Mouse (Mus musculus): ENCODE measurements around the gene Olfr876.
A peak's percentile ranks its signal among the peaks of the same experiment; 100 is the strongest.
"Not testable (repeated sequence)": the region's sequence is repeated elsewhere in the genome, so short reads cannot be mapped to it uniquely, and the experiment has no call there.

The Olfr876 gene

DNA sequence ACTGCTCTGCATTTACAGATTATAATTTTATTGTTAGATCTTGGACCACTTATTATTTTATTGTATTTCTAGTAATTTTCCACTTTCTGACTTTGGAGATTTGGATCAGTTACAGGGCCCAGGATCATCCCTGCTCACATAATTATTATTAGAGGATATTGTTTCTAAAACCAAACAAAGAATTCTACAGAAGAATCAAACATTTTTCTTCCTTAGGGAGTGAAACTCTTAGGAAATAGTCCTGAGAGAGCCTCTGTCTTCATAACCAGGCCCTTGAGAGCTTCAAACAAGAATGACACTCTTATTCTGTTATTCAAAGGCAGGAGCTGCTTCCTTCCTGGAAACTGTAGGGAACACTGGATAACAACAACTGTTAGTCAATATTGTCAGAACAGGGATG lies at the start of gene Olfr876:
Gene Olfr876, plus strand, starts transcription at position 301 of the 400 bp plus-strand sequence.
- no peak for DNase-seq (ENCODE audit: low read depth, low spot score)

DNA sequence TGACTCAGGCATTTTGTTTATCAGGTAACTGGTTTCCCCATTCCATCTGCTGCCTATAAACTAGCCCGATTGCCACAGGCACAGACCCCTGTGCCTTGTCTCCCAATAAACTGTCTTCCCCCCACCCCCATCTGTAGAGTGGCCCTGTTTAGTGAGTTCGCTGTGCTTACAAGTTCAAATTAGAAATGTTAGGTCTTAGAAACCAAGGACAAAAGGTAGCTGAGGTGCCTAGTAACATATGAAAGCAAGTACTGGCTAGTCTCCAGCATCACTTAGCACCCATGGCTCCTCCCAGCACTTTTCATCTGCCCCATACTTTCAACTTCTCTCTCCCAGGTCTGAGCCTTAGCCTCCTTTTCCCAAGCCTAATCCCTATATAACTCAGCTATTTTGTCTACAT lies 41.1 kb upstream of the Olfr876 start:
- DNase-seq (ENCODE audit: low read depth, low spot score), result no peak

DNA sequence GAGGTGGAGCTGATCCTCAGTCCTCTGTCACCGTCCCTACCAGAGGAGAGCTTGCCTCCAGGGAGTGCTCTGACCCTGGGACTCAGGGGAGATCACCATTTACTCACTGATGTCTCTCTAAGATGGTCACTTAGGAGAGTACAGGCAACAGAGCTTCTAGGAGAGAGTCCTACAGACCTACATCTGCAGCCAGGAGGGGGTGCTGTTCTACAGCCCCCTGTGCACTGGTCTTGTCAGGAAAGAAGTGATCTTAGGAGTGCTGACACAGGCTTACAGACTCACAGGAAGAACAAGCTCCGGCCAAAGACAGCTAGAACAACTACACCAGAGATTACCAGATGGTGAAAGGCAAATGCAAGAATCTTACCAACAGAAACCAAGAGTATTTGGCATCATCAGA lies 40.3 kb upstream of the Olfr876 start:
- peak; percentile 24 for DNase-seq (ENCODE audit: low read depth, low spot score)

DNA sequence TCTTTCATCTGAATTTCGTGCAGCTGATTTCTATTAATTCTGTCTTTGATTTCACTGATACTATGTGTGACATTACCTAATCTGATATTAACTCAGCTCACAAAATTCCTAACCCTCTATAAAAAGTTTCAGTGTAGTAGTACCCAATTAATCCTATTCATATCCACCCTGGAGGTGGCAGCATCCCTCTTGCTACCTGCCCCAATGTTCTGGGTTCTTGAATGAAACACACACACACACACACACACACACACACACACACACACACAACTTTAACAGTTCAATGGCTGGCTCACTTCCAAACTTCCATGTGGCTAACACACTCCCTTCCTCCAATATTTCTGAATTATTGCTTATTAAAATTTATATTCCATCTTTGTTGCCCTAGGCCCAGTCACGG lies 32.2 kb upstream of the Olfr876 start:
- no peak for DNase-seq (ENCODE audit: low read depth, low spot score)

DNA sequence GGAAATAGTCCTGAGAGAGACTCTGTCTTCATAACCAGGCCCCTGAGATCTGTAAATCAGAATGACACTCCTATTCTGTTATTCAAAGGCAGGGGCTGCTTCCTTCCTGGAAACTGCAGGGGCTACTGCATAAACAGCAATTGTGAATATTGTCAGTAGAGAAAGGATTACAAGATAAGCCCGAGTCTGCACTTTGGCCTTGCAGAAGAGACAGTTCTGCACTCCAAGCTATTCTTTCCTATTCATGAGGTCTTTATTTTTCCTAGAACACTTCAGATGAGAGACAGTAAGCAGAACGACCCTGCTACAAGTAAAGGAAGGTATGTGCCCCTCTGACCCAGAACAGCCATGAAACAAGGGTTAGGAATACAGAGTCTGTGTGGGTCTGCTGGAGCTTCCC lies 31.1 kb upstream of the Olfr876 start, which contains the start of gene Olfr875:
Gene Olfr875, plus strand, starts transcription at position 99 of the 400 bp plus-strand sequence.
- no peak for DNase-seq (ENCODE audit: low read depth, low spot score)

DNA sequence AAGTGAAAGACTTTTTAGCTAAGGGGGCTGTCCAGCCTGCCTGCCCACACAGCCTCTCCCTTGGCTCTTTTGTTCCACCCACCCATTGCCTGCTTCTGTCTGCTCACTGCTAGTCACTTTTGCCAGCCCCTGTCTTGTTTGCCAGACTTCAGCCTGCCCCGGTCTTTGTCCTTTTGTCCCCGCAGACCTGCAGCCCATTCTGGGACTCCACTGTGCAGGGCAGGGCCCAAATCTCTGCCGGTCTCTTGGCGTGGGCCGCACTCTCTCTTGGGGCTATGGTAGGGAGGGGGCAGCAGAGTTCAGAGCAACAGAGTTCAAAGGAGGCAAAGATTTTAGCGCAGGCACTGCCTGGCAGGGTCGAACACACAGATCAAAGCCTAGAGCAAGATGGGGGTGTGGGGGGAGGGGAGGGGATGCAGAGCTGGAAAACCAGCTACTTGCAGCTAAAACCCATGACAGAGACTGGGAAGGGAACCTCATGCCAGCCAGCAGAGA lies 20.0 kb upstream of the Olfr876 start:
- DNase-seq (ENCODE audit: low read depth, low spot score), result no peak

DNA sequence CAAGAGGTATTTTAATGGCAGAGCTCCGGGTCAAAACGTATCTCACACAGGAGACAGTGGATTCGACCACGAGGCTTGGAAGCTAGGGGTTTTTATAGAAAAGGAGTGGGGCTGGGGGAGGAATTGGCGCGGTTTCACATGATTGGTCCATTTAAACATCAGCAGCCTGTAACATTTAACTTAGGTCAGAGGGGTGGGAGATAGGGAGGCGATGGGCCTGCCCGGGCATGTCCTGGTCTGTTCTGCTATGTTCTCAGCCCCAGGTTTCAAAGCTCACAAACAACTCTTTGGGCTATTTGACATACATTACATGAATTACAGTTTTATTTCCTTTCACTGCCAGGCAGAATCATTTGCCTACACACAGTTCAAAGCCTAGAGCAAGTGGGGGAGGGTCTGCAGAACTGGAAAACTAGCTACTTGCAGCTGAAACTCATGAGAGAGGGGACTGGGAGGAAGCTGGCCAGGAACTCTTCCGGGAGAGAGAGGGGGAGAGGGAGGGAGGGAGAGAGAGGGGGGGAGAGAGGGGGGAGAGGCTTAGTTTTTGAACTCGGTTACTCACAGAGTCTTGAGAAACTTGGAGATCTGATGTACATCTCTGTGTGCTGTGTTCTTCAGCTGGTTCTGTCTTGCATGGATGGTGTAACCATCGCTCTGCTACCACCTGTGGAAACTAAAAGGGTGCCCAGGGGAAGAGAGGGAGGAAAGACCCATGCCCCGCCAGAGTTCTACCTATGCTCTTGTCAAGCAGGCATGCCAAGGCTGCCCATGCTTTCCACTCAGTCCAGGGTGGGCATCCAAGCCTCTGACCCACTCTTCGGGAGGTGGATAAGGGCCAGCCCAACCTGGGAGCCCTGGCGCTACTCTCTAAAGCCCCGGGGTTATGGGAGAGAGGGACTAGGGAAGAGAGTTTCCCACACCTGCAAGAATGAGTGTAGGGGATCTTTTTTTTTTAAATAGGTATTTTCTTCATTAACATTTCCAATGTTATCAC lies 19.1 kb upstream of the Olfr876 start:
- not testable (repeated sequence) for DNase-seq (ENCODE audit: low read depth, low spot score)

DNA sequence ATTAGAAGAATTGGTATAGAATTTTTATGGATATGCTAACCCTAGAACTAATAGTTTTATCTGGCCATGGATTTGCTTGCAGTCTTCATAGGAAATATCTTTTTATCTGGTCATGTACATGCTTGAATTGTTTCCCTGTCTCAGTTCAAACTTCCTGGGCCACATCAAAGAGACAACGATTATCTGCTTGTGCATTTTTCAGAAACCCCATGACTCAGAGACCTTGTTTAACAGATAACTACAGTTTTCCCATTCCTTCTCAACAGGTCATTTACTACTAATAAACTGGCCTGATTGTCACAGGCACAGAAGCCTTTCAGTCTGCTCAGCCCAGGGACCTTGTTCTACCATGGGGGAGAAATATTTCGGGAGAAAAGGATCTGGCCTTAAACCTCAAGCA lies 16.4 kb upstream of the Olfr876 start:
- peak; percentile 32 for DNase-seq (ENCODE audit: low read depth, low spot score)

DNA sequence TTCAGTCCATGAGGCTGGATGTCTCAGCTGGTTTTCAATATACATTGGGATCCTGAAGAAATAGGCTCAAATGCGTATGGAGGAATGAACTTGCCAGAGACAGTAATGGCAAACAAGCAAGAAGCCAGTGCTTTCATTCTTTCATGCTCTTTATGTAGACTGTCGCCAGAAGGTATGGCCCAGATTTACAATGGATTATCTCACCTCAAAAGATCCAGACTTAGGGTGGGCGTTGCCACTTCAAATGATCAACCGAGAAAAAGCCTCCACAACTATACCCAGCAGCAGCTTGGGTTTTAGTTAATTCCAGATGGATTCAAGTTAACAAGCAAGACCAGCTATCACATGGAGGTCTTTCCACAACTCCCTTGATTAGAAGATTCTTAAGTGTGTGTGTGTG lies 776 bp upstream of the Olfr876 start:
- no peak for DNase-seq (ENCODE audit: low read depth, low spot score)

DNA sequence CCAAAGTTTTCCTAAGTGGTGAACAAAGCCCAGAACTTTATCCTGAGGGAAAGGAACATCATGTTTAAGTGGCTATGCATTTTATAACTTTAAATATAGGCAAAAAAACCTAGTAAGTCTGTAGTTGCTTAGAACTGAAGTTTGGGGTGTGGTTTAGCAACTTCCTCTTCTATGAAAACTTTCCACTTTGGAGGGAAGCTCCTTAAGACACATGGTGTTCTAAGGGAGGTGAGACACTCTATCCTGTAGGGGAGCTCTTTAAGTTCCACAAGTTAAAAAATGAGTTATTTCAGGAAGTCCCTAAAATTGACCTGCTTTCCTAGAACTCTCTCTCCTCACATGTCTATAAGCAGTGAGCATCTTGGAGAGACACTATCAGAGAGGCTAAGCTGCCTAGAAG lies 4.4 kb downstream of the Olfr876 start:
- DNase-seq (ENCODE audit: low read depth, low spot score), result peak; percentile 41

DNA sequence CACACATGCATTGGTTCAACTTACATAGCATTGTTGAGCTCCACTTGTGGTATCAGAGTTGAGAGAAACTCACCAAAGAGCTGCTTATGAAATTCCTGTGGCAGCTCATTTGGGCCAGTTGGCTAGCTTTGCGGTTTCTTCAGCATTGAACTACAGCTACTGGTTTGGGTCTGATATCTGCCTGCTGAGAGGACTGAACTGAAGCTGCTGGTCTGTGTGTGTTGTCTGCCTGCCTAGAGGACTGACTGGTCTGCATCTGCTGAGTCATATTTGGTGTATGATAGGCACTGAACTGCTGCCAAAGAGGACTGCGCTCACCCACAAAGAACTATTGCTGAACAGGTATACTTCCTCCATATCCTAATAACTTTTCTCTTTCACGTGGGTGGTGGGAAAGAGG lies 5.6 kb downstream of the Olfr876 start:
- peak; percentile 82 for DNase-seq (ENCODE audit: low read depth, low spot score)

DNA sequence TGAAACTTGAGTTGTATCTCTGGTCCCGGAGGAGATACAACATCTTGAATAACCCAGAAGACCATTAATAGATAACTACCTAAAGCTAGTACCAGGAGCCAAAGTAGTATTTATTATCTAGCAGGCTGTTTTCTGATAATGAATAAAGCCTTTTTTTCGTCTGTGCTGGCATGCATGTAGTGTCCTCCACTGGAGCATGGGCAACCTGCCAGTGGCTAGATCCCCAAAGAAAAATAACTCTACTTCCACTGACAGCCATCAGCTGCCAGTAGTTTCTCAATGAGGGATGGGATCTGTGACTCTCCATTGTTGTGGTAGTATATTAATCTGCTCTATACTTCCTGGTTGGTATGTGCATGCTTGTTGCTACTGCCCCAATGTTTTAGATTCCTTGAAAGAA lies 6.1 kb downstream of the Olfr876 start:
- DNase-seq (ENCODE audit: low read depth, low spot score), result peak; percentile 59

DNA sequence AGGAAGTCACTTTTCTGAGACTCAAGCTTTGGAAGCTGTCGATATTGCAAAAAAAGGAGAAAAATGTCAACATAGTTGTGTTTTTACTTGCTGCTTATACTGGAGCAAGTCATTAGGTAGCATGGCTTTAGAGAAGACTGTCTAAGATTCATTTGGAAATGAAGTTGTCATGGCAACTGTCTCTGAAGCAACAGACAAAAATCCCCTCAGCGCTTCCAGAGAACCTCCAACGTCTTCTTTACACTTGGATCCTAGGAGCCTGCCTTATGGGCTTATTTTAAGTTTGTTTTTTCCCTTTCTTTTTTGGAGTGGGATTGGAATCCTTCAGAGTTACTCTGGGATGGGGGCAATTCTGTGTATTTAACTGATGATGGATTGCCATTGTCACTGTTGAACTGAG lies 11.9 kb downstream of the Olfr876 start:
- no peak for DNase-seq (ENCODE audit: low read depth, low spot score)

DNA sequence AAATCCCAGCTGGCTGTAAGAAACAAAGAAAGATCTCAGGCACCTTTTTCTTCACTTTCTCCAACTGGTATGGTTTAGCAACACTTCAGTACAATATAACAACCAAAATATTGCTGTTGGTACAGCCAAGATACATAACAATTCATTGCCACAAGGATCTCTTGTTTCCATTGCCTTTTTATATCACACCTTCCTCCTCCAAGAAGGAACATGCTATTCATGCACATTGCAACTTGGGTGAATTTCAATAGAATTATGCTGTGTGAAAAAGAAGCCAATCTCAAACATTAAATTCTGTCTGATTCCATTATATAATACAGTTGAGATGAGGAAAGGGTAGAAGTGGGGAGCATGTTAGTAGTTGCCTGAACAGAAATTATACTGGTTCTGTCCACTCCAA lies 27.1 kb downstream of the Olfr876 start:
- DNase-seq (ENCODE audit: low read depth, low spot score), result no peak

DNA sequence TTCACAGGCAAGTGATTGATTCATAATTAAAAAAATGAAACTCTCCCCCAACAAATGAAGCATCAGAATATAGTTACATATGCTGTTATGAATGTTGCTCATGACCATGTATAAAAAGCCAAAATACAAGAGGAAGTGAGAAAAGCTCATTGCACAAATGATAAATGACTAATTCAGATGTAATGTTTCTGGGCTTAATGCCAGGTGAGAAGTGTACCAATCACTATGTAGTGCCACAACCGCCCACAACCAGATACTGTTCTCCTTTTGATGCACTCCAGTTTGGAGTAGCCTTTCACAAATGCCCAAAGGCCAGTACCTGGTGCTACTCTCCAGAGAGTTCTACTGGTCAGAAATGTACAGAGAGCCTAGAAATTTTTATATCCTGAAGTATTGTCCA lies 30.5 kb downstream of the Olfr876 start:
- peak; percentile 96 for DNase-seq (ENCODE audit: low read depth, low spot score)

DNA sequence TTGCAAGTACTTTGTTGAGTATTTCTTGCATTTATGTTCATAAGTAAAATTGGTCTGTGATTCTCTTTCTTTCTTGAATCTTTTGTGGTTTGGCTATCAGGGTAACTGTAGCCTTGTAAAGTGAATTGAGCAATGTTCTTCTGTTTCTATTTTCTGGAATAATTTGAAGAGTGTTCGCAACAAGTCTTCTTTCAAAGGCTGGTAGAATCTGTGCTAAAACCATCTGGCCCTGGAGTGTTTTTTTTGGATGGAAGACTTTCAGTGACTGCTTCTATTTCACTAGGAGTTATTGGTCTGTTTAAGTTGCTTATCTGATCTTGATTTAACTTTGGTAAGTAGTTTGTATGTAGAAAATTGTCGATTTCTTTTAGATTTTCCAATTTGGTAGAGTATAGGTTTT lies 46.4 kb downstream of the Olfr876 start:
- DNase-seq (ENCODE audit: low read depth, low spot score), result no peak

DNA sequence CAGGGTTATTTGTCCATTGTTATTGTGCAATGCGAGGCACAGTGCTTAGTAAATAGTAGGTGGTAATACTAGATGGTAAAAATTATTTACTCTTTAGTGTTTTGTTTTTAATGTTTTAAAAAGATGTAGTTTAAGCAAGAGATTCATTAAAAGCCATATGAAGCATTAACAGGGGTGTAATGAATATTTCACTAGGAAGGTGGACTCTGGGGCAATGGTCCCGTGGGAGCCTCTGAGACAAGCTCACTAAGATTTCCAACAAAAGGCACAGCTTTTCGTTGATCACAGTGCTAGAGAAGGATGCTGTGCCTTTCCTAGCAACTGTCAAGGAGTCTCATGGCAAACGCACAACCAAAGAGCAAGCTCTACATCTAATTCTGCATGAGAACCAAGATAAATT lies 51.1 kb downstream of the Olfr876 start, which contains the start of gene Olfr877:
Gene Olfr877, plus strand, starts transcription at position 301 of the 400 bp plus-strand sequence.
- DNase-seq (ENCODE audit: low read depth, low spot score), result no peak
